Mouse (Mus musculus): ENCODE data around the gene Rgs19. TPM values are rescaled to one million over a fixed set of nuclear protein-coding genes. Genes with fewer than 3 reads are reported as not detected.
A peak's percentile ranks its signal among the peaks of the same experiment; 100 is the strongest.

The Rgs19 gene
- polyA plus RNA-seq, 1 experiment from 2014 or later, result 57.7 TPM

DNA sequence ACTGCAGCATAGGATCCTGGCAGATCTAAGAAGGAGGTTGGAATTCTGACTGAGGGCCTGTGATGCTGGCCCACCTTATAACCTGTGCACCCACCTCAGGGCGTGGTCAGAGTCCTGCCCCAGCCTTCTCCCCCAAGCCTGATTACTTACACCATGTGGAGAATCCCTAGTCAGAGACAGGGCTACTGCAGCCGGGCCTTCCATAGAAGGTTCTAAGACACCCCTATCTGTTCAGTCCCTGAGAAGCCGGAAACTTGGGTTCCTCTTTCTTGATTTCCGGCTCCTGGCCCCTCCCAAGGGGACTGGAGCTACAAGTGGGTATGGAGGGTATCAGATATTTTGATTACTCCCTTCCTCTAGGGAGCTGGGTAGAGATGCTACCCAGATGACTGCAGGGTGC, 2.2 kb downstream of the Rgs19 start:
- Histone ChIP-seq H3K4me3 (ENCODE audit: low read depth, low read length) (0 out of 2 replicates have a peak overlapping the region, but pooled peaks have one; percentile 1), H3K9ac (ENCODE audit: low read depth, low read length) (no peak overlapping the region), H3K4me1 (ENCODE audit: control insufficient read depth, insufficient read depth, low read length) (peaks cover 10% of the 10 kb centered on the region), H3K9me3 (replicated peaks; ENCODE audit: control insufficient read depth, low read length) (no peaks in the 10 kb centered on the region), H3K4me2 (no peak overlapping the region), H3K27me3 (ENCODE audit: control insufficient read depth, insufficient read depth, low read length) (peaks cover 3% of the 10 kb centered on the region; the same call in 1 of the 2 replicates), H3K36me3 (ENCODE audit: control insufficient read depth, insufficient read depth, low read length) (peaks cover 2% of the 10 kb centered on the region; the same call in 1 of the 2 replicates), H3K27ac (ENCODE audit: low read depth, low read length) (no peak overlapping the region)
- 83% methylated on average over 4 of the region's 4 CpGs for WGBS (ENCODE audit: insufficient replicate concordance)
- ATAC-seq (replicated peaks; ENCODE audit: insufficient number of reproducible peaks, low FRiP score, low TSS enrichment), result no peak

DNA sequence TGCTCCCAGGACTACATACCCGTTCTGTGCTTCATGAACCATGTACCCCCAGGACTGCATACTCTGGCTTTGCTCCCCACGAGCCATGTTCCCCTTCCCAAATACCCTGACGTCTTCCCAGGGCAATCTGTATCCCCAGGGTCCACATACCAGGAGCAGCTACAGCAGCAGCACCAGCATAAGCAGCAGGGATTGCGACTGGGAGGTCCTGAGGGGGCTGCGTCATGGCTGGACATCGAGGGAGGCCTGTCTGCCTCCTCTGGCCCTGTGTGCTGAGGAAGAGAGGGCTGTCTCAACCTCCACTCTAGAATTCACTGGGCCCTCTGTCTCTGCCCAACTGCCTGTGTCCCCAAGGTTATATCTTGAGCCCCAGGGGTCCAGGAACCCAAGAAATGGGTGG, 2.7 kb downstream of the Rgs19 start:
- WGBS (ENCODE audit: insufficient replicate concordance), result 78% methylated on average over 6 of the region's 6 CpGs
- Histone ChIP-seq H3K9me3 (replicated peaks; ENCODE audit: control insufficient read depth, low read length) (no peaks in the 10 kb centered on the region), H3K36me3 (ENCODE audit: control insufficient read depth, insufficient read depth, low read length) (peaks cover 5% of the 10 kb centered on the region; the same call in 1 of the 2 replicates), H3K27me3 (ENCODE audit: control insufficient read depth, insufficient read depth, low read length) (peaks cover 3% of the 10 kb centered on the region; the same call in 1 of the 2 replicates), H3K4me3 (ENCODE audit: low read depth, low read length) (no peak overlapping the region), H3K4me1 (ENCODE audit: control insufficient read depth, insufficient read depth, low read length) (peaks cover 10% of the 10 kb centered on the region), H3K4me2 (no peak overlapping the region), H3K27ac (ENCODE audit: low read depth, low read length) (no peak overlapping the region), H3K9ac (ENCODE audit: low read depth, low read length) (no peak overlapping the region)
- ATAC-seq (replicated peaks; ENCODE audit: insufficient number of reproducible peaks, low FRiP score, low TSS enrichment), result no peak

DNA sequence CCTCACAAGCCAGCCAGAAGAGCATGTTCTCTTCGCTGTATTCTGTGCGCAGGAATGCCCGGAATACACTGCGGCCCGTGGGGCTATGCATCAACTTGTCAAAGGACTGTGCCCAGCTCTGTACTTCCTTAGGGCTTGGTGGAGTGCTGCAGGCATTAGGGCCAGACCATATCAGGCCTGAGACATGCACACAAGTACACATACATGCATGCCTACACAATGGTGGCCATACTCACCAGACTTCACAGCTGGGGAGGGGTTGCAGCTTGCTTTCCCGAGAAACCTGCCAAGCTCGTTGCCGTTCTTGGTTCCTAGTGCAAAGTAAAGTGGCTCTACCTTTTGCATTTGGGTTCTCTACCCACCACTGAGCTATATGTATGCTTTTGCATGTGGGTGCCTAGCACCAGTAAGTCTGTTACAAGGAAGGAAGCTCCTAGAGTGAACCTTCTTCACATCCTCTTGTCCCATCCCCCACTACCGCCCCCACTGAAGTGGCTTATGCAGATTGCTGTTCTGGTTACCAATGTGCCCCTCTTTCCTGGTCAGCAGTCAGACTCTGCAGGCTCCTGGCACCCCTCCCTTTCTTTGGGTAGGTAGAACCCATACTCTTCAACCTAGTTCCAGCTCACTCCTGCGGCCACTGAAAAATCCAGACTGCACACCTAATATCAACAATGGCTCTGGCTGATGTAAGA, 4.2 kb downstream of the Rgs19 start:
- no peak for ATAC-seq (replicated peaks; ENCODE audit: insufficient number of reproducible peaks, low FRiP score, low TSS enrichment)
- Histone ChIP-seq H3K27ac (ENCODE audit: low read depth, low read length) (no peak overlapping the region), H3K4me3 (ENCODE audit: low read depth, low read length) (no peak overlapping the region), H3K9me3 (replicated peaks; ENCODE audit: control insufficient read depth, low read length) (no peaks in the 10 kb centered on the region), H3K4me1 (ENCODE audit: control insufficient read depth, insufficient read depth, low read length) (peaks cover 10% of the 10 kb centered on the region), H3K36me3 (ENCODE audit: control insufficient read depth, insufficient read depth, low read length) (peaks cover 5% of the 10 kb centered on the region; the same call in 1 of the 2 replicates), H3K4me2 (no peak overlapping the region), H3K9ac (ENCODE audit: low read depth, low read length) (no peak overlapping the region), H3K27me3 (ENCODE audit: control insufficient read depth, insufficient read depth, low read length) (no peaks in the 10 kb centered on the region)
- 82% methylated on average over 10 of the region's 10 CpGs for WGBS (ENCODE audit: insufficient replicate concordance)

DNA sequence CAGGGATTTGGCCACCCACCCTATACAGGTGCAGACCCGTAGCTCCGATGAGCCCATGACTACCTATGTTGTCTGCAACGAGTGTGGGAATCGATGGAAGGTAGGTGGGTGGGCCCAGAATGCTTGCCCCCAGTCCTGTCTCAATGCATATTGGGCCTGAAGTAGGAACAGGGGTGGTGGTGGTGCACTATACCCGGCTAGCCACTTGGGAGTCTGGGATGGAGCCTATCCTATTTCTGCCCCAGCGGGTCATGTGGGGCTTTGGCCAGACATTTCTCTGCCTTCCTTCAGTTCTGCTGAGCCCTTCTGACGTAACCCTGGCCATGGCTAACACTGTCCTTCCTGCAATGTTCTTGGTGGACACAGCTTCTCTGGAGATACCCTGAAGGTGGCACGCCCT, 6.2 kb downstream of the Rgs19 start:
- Histone ChIP-seq H3K4me3 (ENCODE audit: low read depth, low read length) (no peak overlapping the region), H3K4me1 (ENCODE audit: control insufficient read depth, insufficient read depth, low read length) (peaks cover 5% of the 10 kb centered on the region; the same call in 1 of the 2 replicates), H3K9me3 (replicated peaks; ENCODE audit: control insufficient read depth, low read length) (no peaks in the 10 kb centered on the region), H3K9ac (ENCODE audit: low read depth, low read length) (no peak overlapping the region; the same call in 1 of the 2 replicates), H3K36me3 (ENCODE audit: control insufficient read depth, insufficient read depth, low read length) (peaks cover 5% of the 10 kb centered on the region; the same call in 1 of the 2 replicates), H3K27ac (ENCODE audit: low read depth, low read length) (no peak overlapping the region), H3K4me2 (no peak overlapping the region), H3K27me3 (ENCODE audit: control insufficient read depth, insufficient read depth, low read length) (no peaks in the 10 kb centered on the region)
- ATAC-seq (replicated peaks; ENCODE audit: insufficient number of reproducible peaks, low FRiP score, low TSS enrichment), result no peak
- 88% methylated on average over 8 of the region's 8 CpGs for WGBS (ENCODE audit: insufficient replicate concordance)

DNA sequence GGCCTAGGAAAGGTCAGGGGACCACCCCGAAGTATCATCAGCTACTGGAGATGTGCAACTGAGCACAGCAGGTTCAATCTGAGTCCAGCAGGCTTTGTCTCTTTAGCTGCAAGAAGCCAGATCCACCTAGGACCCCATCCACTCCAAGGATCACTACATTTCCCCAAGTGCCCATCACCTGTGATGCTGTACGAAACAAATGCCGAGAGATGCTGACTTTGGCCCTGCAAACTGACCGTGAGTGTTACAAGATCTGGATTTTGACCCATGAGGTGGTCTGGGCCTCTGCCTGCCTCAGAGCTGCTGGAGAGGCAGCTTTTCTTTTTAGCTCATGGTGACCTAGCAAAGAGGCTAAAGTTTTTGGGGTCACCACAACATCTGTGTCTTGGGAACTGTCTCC, 8.1 kb downstream of the Rgs19 start:
- 79% methylated on average over 4 of the region's 4 CpGs for WGBS (ENCODE audit: insufficient replicate concordance)
- no peak for ATAC-seq (replicated peaks; ENCODE audit: insufficient number of reproducible peaks, low FRiP score, low TSS enrichment)

DNA sequence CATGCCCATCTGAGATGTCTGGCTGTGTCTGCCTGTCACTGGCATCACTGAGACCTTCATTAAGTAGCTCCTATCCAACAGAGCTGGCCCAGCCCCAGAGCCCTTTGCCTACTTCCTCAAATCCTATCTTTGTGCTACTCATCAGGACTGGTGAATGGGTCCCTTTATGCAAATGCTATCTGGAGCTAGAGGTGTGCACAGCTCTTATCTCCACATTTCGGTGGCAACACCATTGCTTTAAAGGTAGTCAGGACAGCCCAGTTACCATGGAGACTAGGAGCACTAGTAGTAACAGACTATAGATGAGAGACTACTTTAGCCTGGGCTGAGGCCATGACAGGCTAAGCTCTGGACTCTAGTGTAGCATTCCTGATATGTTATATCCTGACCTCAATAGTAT, 9.1 kb downstream of the Rgs19 start:
- Histone ChIP-seq H3K27ac (ENCODE audit: low read depth, low read length) (no peak overlapping the region), H3K4me3 (ENCODE audit: low read depth, low read length) (no peak overlapping the region), H3K9me3 (replicated peaks; ENCODE audit: control insufficient read depth, low read length) (no peaks in the 10 kb centered on the region), H3K4me2 (no peak overlapping the region), H3K9ac (ENCODE audit: low read depth, low read length) (no peak overlapping the region), H3K27me3 (ENCODE audit: control insufficient read depth, insufficient read depth, low read length) (no peaks in the 10 kb centered on the region), H3K36me3 (ENCODE audit: control insufficient read depth, insufficient read depth, low read length) (peaks cover 5% of the 10 kb centered on the region; the same call in 1 of the 2 replicates), H3K4me1 (ENCODE audit: control insufficient read depth, insufficient read depth, low read length) (peaks cover 3% of the 10 kb centered on the region; the same call in 1 of the 2 replicates)
- WGBS (ENCODE audit: insufficient replicate concordance), result 57% methylated on average over 1 of the region's 1 CpGs
- ATAC-seq (replicated peaks; ENCODE audit: insufficient number of reproducible peaks, low FRiP score, low TSS enrichment), result no peak

More for the DNA sequence above, 8.1 kb downstream of the Rgs19 start:
- Histone ChIP-seq H3K27ac (ENCODE audit: low read depth, low read length) (no peak overlapping the region), H3K27me3 (ENCODE audit: control insufficient read depth, insufficient read depth, low read length) (no peaks in the 10 kb centered on the region), H3K4me3 (ENCODE audit: low read depth, low read length) (no peak overlapping the region), H3K4me1 (ENCODE audit: control insufficient read depth, insufficient read depth, low read length) (peaks cover 3% of the 10 kb centered on the region; the same call in 1 of the 2 replicates), H3K9me3 (replicated peaks; ENCODE audit: control insufficient read depth, low read length) (no peaks in the 10 kb centered on the region), H3K36me3 (ENCODE audit: control insufficient read depth, insufficient read depth, low read length) (peaks cover 5% of the 10 kb centered on the region; the same call in 1 of the 2 replicates), H3K4me2 (no peak overlapping the region), H3K9ac (ENCODE audit: low read depth, low read length) (no peak overlapping the region)

DNA sequence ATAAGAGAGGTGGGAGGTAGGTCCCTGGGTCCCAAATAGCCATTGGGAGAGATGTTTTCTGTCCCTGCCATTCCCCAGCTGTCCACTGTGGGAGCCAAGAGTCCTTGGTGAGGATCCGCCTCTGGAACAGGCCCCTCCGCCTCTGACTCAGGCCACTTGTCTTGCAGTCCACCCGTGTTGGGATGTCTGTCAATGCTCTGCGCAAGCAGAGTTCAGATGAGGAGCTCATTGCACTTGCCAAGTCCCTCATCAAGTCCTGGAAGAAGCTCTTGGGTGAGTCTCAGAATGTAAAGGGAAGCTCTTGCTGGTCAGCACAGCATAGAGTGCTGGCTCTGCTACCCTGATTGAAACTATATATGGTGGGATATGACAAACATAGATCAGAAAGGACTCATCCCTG, 10.4 kb downstream of the Rgs19 start:
- peaks cover 3% of the 10 kb centered on the region; the same call in 1 of the 2 replicates for H3K4me1 ChIP-seq (ENCODE audit: control insufficient read depth, insufficient read depth, low read length)
- H3K9ac ChIP-seq (ENCODE audit: low read depth, low read length), result no peak overlapping the region
- ATAC-seq (replicated peaks; ENCODE audit: insufficient number of reproducible peaks, low FRiP score, low TSS enrichment), result no peak
- H3K27me3 ChIP-seq (ENCODE audit: control insufficient read depth, insufficient read depth, low read length), result no peaks in the 10 kb centered on the region
- H3K9me3 ChIP-seq (replicated peaks; ENCODE audit: control insufficient read depth, low read length), result no peaks in the 10 kb centered on the region
- H3K4me3 ChIP-seq (ENCODE audit: low read depth, low read length), result no peak overlapping the region
- no peak overlapping the region for H3K4me2 ChIP-seq
- 0 out of 2 replicates have a peak, but pooled peaks cover 5% of the 10 kb centered on the region for H3K36me3 ChIP-seq (ENCODE audit: control insufficient read depth, insufficient read depth, low read length)
- no peak overlapping the region for H3K27ac ChIP-seq (ENCODE audit: low read depth, low read length)
- 61% methylated on average over 4 of the region's 4 CpGs for WGBS (ENCODE audit: insufficient replicate concordance)

DNA sequence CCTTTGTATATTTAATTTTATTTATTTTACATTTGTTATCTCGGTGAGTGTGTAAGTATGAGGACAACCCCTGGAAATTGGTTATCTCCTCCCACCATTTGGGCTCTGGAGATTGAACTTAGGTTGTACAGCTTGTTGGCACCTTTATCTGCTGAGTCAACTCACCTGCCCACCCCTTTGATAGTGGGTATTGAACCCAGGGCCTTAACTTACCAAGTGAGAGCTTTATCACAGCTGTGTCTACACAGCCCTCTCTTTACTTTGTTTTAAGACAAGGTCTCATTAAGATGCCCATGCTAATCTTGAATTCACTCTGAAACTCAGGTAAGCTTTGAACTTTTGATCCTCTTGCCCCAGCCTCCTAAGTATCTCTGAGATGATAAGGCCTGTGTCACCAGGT, 11.8 kb downstream of the Rgs19 start:
- peaks cover 3% of the 10 kb centered on the region for H3K4me1 ChIP-seq (ENCODE audit: control insufficient read depth, insufficient read depth, low read length)
- H3K9ac ChIP-seq (ENCODE audit: low read depth, low read length), result no peak overlapping the region
- no peak overlapping the region for H3K4me2 ChIP-seq
- no peak overlapping the region for H3K27ac ChIP-seq (ENCODE audit: low read depth, low read length)
- 75% methylated on average over 1 of the region's 1 CpGs for WGBS (ENCODE audit: insufficient replicate concordance)
- no peaks in the 10 kb centered on the region for H3K27me3 ChIP-seq (ENCODE audit: control insufficient read depth, insufficient read depth, low read length)
- H3K4me3 ChIP-seq (ENCODE audit: low read depth, low read length), result no peak overlapping the region
- no peak for ATAC-seq (replicated peaks; ENCODE audit: insufficient number of reproducible peaks, low FRiP score, low TSS enrichment)
- H3K36me3 ChIP-seq (ENCODE audit: control insufficient read depth, insufficient read depth, low read length), result 0 out of 2 replicates have a peak, but pooled peaks cover 3% of the 10 kb centered on the region
- no peaks in the 10 kb centered on the region for H3K9me3 ChIP-seq (replicated peaks; ENCODE audit: control insufficient read depth, low read length)

DNA sequence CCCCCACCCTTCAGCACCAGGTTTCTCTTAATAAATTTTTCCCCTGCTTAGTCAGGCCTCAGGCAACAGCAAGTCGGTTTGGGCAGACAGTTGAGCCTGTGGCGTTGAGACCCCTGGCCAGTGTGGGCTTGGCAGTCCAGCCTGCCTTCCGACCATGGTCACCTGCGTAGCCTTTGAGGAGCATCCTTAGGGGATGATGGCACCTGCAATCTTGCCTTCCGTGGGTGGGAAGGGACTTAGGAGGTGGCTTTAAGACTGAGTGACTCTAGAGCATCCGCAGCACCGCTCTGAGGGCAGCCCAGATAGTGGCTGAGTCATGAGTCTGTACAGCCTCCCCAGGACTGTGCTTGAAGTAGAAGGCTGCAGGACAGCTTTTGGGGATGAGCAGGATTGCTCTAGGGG, 13.1 kb downstream of the Rgs19 start:
- ATAC-seq (replicated peaks; ENCODE audit: insufficient number of reproducible peaks, low FRiP score, low TSS enrichment), result no peak
- H3K4me3 ChIP-seq (ENCODE audit: low read depth, low read length), result peak overlapping the region; percentile 70
- peak overlapping the region; percentile 97 for H3K4me2 ChIP-seq
- peak overlapping the region; percentile 70 for H3K27ac ChIP-seq (ENCODE audit: low read depth, low read length)
- no peaks in the 10 kb centered on the region for H3K27me3 ChIP-seq (ENCODE audit: control insufficient read depth, insufficient read depth, low read length)
- peaks cover 4% of the 10 kb centered on the region for H3K4me1 ChIP-seq (ENCODE audit: control insufficient read depth, insufficient read depth, low read length)
- peak overlapping the region; percentile 89 for H3K9ac ChIP-seq (ENCODE audit: low read depth, low read length)
- H3K9me3 ChIP-seq (replicated peaks; ENCODE audit: control insufficient read depth, low read length), result no peaks in the 10 kb centered on the region
- 21% methylated on average over 7 of the region's 7 CpGs for WGBS (ENCODE audit: insufficient replicate concordance)
- no peaks in the 10 kb centered on the region for H3K36me3 ChIP-seq (ENCODE audit: control insufficient read depth, insufficient read depth, low read length)
